Mouse (Mus musculus) megakaryocyte, embryonic 14.5 days (primary cell): ENCODE data around the gene Sp3. TPM values are rescaled to one million over a fixed set of nuclear protein-coding genes. Genes with fewer than 3 reads are reported as not detected.
"Not testable (repeated sequence)": the region's sequence is repeated elsewhere in the genome, so short reads cannot be mapped to it uniquely, and the experiment has no call there.

Experiments
- H3K27me3 ChIP-seq: replicated peaks from 2 replicates; pipeline ENCODE3; 2012; ENCODE audit warnings: inconsistent platforms
- H3K36me3 ChIP-seq: replicated peaks from 2 replicates; pipeline ENCODE3; 2012; ENCODE audit warnings: low read length, inconsistent platforms, mixed read lengths
- H3K4me1 ChIP-seq: 2 replicates; pipeline ENCODE4 v1.6.1; 2012; ENCODE audit warnings: inconsistent platforms
- H3K4me3 ChIP-seq: replicated peaks from 2 replicates; pipeline ENCODE3; 2012; ENCODE audit warnings: moderate library complexity, mild to moderate bottlenecking, inconsistent platforms
- H3K9me3 ChIP-seq: 2 replicates; pipeline ENCODE4 v1.6.1; 2012; ENCODE audit warnings: inconsistent platforms
- FLI1 ChIP-seq: IDR thresholded peaks from 2 replicates; pipeline ENCODE4 v1.6.1; 2012; ENCODE audit warnings: low read length, inconsistent platforms, mixed read lengths
- GATA1 ChIP-seq: IDR thresholded peaks from 3 replicates; pipeline ENCODE4 v1.6.1; 2012; ENCODE audit warnings: mixed read lengths, low read length, inconsistent platforms, borderline replicate concordance
- polyA plus RNA-seq: library from polyadenylated mRNA; stranded (reverse); fragments of >175 nt; gene quantifications from 2 replicates; pipeline ENCODE4 v1.2.3, GENCODE M21; 2012; ENCODE audit warnings: low replicate concordance; ENCODE audit not compliant: insufficient read depth

The Sp3 gene
- polyA plus RNA-seq, 1 experiment: 2.3 TPM

GRCm38 (mm10) chr2:72994165-72994564 lies 13.9 kb upstream of the Sp3 start:
- Histone ChIP-seq H3K4me1 (peaks cover 16% of the 10 kb centered on the region), H3K4me3 (no peak overlapping the region), H3K9me3 (peaks cover 19% of the 10 kb centered on the region), H3K36me3 (peaks cover 11% of the 10 kb centered on the region), H3K27me3 (no peaks in the 10 kb centered on the region)
- no peak for TF ChIP-seq GATA1

- H3K36me3 ChIP-seq: peaks cover 26% of the 10 kb centered on the region
- no peak overlapping the region for H3K4me3 ChIP-seq
- peaks cover 26% of the 10 kb centered on the region for H3K9me3 ChIP-seq
- H3K4me1 ChIP-seq: peaks cover 16% of the 10 kb centered on the region
- no peak for TF ChIP-seq FLI1
- no peak for TF ChIP-seq GATA1
- no peaks in the 10 kb centered on the region for H3K27me3 ChIP-seq
Observed at GRCm38 (mm10) chr2:72992497-72992896, 12.3 kb upstream of the Sp3 start.

GRCm38 (mm10) chr2:72988945-72989344 lies 8.7 kb upstream of the Sp3 start:
- Histone ChIP-seq H3K36me3 (peaks cover 28% of the 10 kb centered on the region), H3K9me3 (peaks cover 26% of the 10 kb centered on the region)
- H3K27me3 ChIP-seq, H3K4me3 ChIP-seq, H3K4me1 ChIP-seq: not testable (repeated sequence)

- Histone ChIP-seq H3K4me3 (no peak within 1 kb of the TSS), H3K9me3 (peaks cover 23% of the 10 kb centered on the region), H3K27me3 (no peaks in the 10 kb centered on the region), H3K36me3 (peaks cover 27% of the 10 kb centered on the region), H3K4me1 (peaks cover 16% of the 10 kb centered on the region)
- TF ChIP-seq FLI1 (no peak), GATA1 (no peak)
Observed at GRCm38 (mm10) chr2:72986616-72987015, 6.4 kb upstream of the Sp3 start, which contains the start of gene Gm11084. Gene Gm11084 (minus strand): TSS chr2:72986716.

GRCm38 (mm10) chr2:72985516-72985915 lies 5.3 kb upstream of the Sp3 start:
- TF ChIP-seq FLI1 (no peak), GATA1 (no peak)
- H3K36me3 ChIP-seq: peaks cover 24% of the 10 kb centered on the region
- H3K9me3 ChIP-seq: peaks cover 15% of the 10 kb centered on the region

GRCm38 (mm10) chr2:72984806-72985205 lies 4.6 kb upstream of the Sp3 start:
- Histone ChIP-seq H3K4me3 (no peak overlapping the region), H3K36me3 (peaks cover 21% of the 10 kb centered on the region), H3K9me3 (peaks cover 12% of the 10 kb centered on the region), H3K4me1 (peaks cover 20% of the 10 kb centered on the region), H3K27me3 (no peaks in the 10 kb centered on the region)
- TF ChIP-seq FLI1 (no peak), GATA1 (no peak)

More at GRCm38 (mm10) chr2:72985516-72985915, 5.3 kb upstream of the Sp3 start:
- Histone ChIP-seq H3K4me1 (peaks cover 20% of the 10 kb centered on the region), H3K27me3 (no peaks in the 10 kb centered on the region), H3K4me3 (no peak overlapping the region)

GRCm38 (mm10) chr2:72983211-72983610 lies 3.0 kb upstream of the Sp3 start:
- no peak for TF ChIP-seq GATA1
- Histone ChIP-seq H3K9me3 (no peaks in the 10 kb centered on the region), H3K27me3 (no peaks in the 10 kb centered on the region), H3K36me3 (peaks cover 8% of the 10 kb centered on the region), H3K4me3 (no peak overlapping the region), H3K4me1 (peaks cover 20% of the 10 kb centered on the region)

GRCm38 (mm10) chr2:72982110-72982785 lies 2.0 kb upstream of the Sp3 start:
- H3K27me3 ChIP-seq: no peaks in the 10 kb centered on the region
- H3K4me1 ChIP-seq: peaks cover 22% of the 10 kb centered on the region
- H3K4me3 ChIP-seq: no peak overlapping the region
- no peaks in the 10 kb centered on the region for H3K9me3 ChIP-seq
- TF ChIP-seq FLI1 (no peak), GATA1 (no peak)
- H3K36me3 ChIP-seq: no peaks in the 10 kb centered on the region

GRCm38 (mm10) chr2:72981441-72982109 lies 1.3 kb upstream of the Sp3 start:
- H3K27me3 ChIP-seq: no peaks in the 10 kb centered on the region
- TF ChIP-seq GATA1: no peak
- no peak for TF ChIP-seq FLI1
- peaks cover 2% of the 10 kb centered on the region for H3K36me3 ChIP-seq
- peak overlapping the region; percentile 91 for H3K4me3 ChIP-seq
- H3K9me3 ChIP-seq: no peaks in the 10 kb centered on the region
- peaks cover 27% of the 10 kb centered on the region for H3K4me1 ChIP-seq

GRCm38 (mm10) chr2:72981075-72981420 lies 802 bp upstream of the Sp3 start:
- Histone ChIP-seq H3K9me3 (no peaks in the 10 kb centered on the region), H3K27me3 (no peaks in the 10 kb centered on the region), H3K36me3 (peaks cover 5% of the 10 kb centered on the region), H3K4me1 (peaks cover 33% of the 10 kb centered on the region), H3K4me3 (peak overlapping the region; percentile 91)
- TF ChIP-seq GATA1: no peak
- no peak for TF ChIP-seq FLI1
